Mouse (Mus musculus) heart, postnatal 0 days (tissue): Measurements from ENCODE around the gene BC067074.

Experiments used
- CTCF ChIP-seq: IDR thresholded peaks from 2 replicates; pipeline ENCODE4 v1.5.1; 2016; ENCODE audit warnings: antibody characterized with exemption, control low read depth, low read depth
- EP300 ChIP-seq: IDR thresholded peaks from 2 replicates; pipeline ENCODE4 v1.6.1; 2016; ENCODE audit warnings: antibody characterized with exemption, low read depth

GRCm38 (mm10) chr13:113381710-113382109, 88.8 kb downstream of the BC067074 start:
- no peak for TF ChIP-seq CTCF
- no peak for TF ChIP-seq EP300
